Mouse (Mus musculus) regulatory T cell (primary cell): ENCODE measurements around the gene Srgap3.
"Not testable (repeated sequence)": the region's sequence is repeated elsewhere in the genome, so short reads cannot be mapped to it uniquely, and the experiment has no call there.

ENCODE experiments used
- in situ Hi-C: fragments of 300-600 bp; cut with MboI, MseI; formaldehyde crosslinking; loops from one replicate; pipeline ENCODE4 v1.15.1; 2025; ENCODE audit warnings: high pct_unique_total_duplicates

Gene Srgap3

GRCm38 (mm10) chr6:112861351-112862297 is 85.4 kb downstream of the Srgap3 start:
- in situ Hi-C loops = no loop called here

GRCm38 (mm10) chr6:112860290-112860689 is 86.8 kb downstream of the Srgap3 start:
- in situ Hi-C loops = not testable (repeated sequence)

GRCm38 (mm10) chr6:112857057-112857456 is 90.0 kb downstream of the Srgap3 start:
- in situ Hi-C loops = no loop called here

- in situ Hi-C loops = no loop called here
Measured at GRCm38 (mm10) chr6:112855183-112855582, 91.9 kb downstream of the Srgap3 start.

GRCm38 (mm10) chr6:112852261-112853235 is 94.5 kb downstream of the Srgap3 start:
- in situ Hi-C loops = no loop called here

- in situ Hi-C loops = no loop called here
Measured at GRCm38 (mm10) chr6:112850745-112851144, 96.3 kb downstream of the Srgap3 start.

GRCm38 (mm10) chr6:112848629-112849180 is 98.4 kb downstream of the Srgap3 start:
- in situ Hi-C loops = no loop called here

GRCm38 (mm10) chr6:112846863-112847262 is 100.2 kb downstream of the Srgap3 start:
- in situ Hi-C loops = no loop called here

GRCm38 (mm10) chr6:112842426-112842825 is 104.6 kb downstream of the Srgap3 start:
- in situ Hi-C loops = no loop called here

GRCm38 (mm10) chr6:112840400-112840799 is 106.7 kb downstream of the Srgap3 start:
- in situ Hi-C loops = no loop called here

- in situ Hi-C loops = no loop called here
Measured at GRCm38 (mm10) chr6:112839391-112839790, 107.7 kb downstream of the Srgap3 start.

- in situ Hi-C loops = no loop called here
Measured at GRCm38 (mm10) chr6:112838879-112839278, 108.2 kb downstream of the Srgap3 start.

GRCm38 (mm10) chr6:112836712-112837111 is 110.4 kb downstream of the Srgap3 start:
- in situ Hi-C loops = no loop called here

GRCm38 (mm10) chr6:112835413-112835812 is 111.7 kb downstream of the Srgap3 start:
- in situ Hi-C loops = no loop called here

GRCm38 (mm10) chr6:112834430-112834829 is 112.6 kb downstream of the Srgap3 start:
- in situ Hi-C loops = no loop called here

GRCm38 (mm10) chr6:112833763-112834162 is 113.3 kb downstream of the Srgap3 start:
- in situ Hi-C loops = no loop called here

GRCm38 (mm10) chr6:112829196-112829595 is 117.9 kb downstream of the Srgap3 start:
- in situ Hi-C loops = no loop called here

- in situ Hi-C loops = no loop called here
Measured at GRCm38 (mm10) chr6:112828420-112828819, 118.6 kb downstream of the Srgap3 start.

GRCm38 (mm10) chr6:112825657-112826056 is 121.4 kb downstream of the Srgap3 start:
- in situ Hi-C loops = no loop called here

GRCm38 (mm10) chr6:112823096-112823495 is 124.0 kb downstream of the Srgap3 start:
- in situ Hi-C loops = no loop called here

GRCm38 (mm10) chr6:112820298-112820992 is 126.6 kb downstream of the Srgap3 start:
- in situ Hi-C loops = no loop called here
